ENCODE assay signal across 8 mouse cellular contexts in genomic region chr13:111905213-111905701, GRCm38 (mm10).
DNase-seq lines count a peak whose midpoint lies in the region; ATAC-seq and TF ChIP-seq lines count a peak whose summit lies in the region.

No protein-coding gene starts in this region.

- H3K9me3 ChIP-seq in ES-E14 (ENCODE audit: control insufficient read depth, insufficient read depth, low read depth, low read length), result no peaks in the 10 kb centered on the region
- no peaks in the 10 kb centered on the region for H3K9me3 ChIP-seq in forebrain, embryonic 13.5 days (replicated peaks)
- H3K9me3 ChIP-seq in intestine, embryonic 14.5 days (ENCODE audit: control insufficient read depth, low read length), result no peaks in the 10 kb centered on the region
- H3K9me3 ChIP-seq in liver, embryonic 14.5 days (ENCODE audit: control insufficient read depth, low read length), result no peaks in the 10 kb centered on the region

- TF ChIP-seq POLR2A in olfactory bulb, adult 2 months (IDR thresholded peaks at IDR 0.05; ENCODE audit: insufficient read depth, low read depth, low read length), result no peak

- 14% methylated on average over 10 of the region's 10 CpGs for WGBS in forebrain, embryonic 13.5 days
- 30% methylated on average over 10 of the region's 10 CpGs for WGBS in intestine, embryonic 14.5 days
- WGBS in liver, embryonic 14.5 days (ENCODE audit: insufficient replicate concordance), result 15% methylated on average over 10 of the region's 10 CpGs
- 10% methylated on average over 10 of the region's 10 CpGs for WGBS in olfactory bulb, adult 2 months

- peak; percentile 30 for ATAC-seq in forebrain, embryonic 13.5 days
- ATAC-seq in intestine, embryonic 14.5 days (replicated peaks; ENCODE audit: low FRiP score, low TSS enrichment, low read depth), result 0 out of 2 replicates have a peak, but pooled peaks have one; percentile 8
- peak; percentile 95 for ATAC-seq in liver, embryonic 14.5 days (ENCODE audit: insufficient read depth)

- peaks cover 8 to 20% of the 10 kb centered on the region in 2 experiments for H3K4me1 ChIP-seq in ES-E14 (ENCODE audit: control insufficient read depth in 2 of 2, insufficient read depth in 2 of 2, low read length in 2 of 2, poor library complexity in 1 of 2)
- H3K4me1 ChIP-seq in forebrain, embryonic 13.5 days, result peaks cover 10% of the 10 kb centered on the region
- H3K4me1 ChIP-seq in intestine, embryonic 14.5 days (replicated peaks; ENCODE audit: control insufficient read depth, insufficient read depth, low read length), result peaks cover 9% of the 10 kb centered on the region
- H3K4me1 ChIP-seq in liver, embryonic 14.5 days (replicated peaks; ENCODE audit: control insufficient read depth in 2 of 2, insufficient read depth in 2 of 2, low read length in 1 of 2), result peaks cover 14 to 16% of the 10 kb centered on the region in 2 experiments
- peaks cover 10% of the 10 kb centered on the region for H3K4me1 ChIP-seq in olfactory bulb, adult 2 months (ENCODE audit: control insufficient read depth, insufficient read depth, low read length)

- TF ChIP-seq CTCF in liver, embryonic 14.5 days (IDR thresholded peaks at IDR 0.05; ENCODE audit: low read depth), result no peak
- no peak for TF ChIP-seq CTCF in olfactory bulb, adult 2 months (IDR thresholded peaks at IDR 0.05; ENCODE audit: insufficient read depth, low read depth, low read length)

- in situ Hi-C loops in ES-E14 (cut with MboI; ENCODE audit: low sequenced_read_pairs in 2 of 2, unreplicated experiment in 2 of 2), result no loop called here

- H3K4me2 ChIP-seq in forebrain, embryonic 13.5 days, result peak overlapping the region; percentile 47
- H3K4me2 ChIP-seq in intestine, embryonic 14.5 days (ENCODE audit: low read length), result 0 out of 2 replicates have a peak overlapping the region, but pooled peaks have one; percentile 1
- peak overlapping the region; percentile 48 for H3K4me2 ChIP-seq in liver, embryonic 14.5 days (ENCODE audit: low read depth)

- H3K27me3 ChIP-seq in forebrain, embryonic 13.5 days, result no peaks in the 10 kb centered on the region
- no peaks in the 10 kb centered on the region for H3K27me3 ChIP-seq in intestine, embryonic 14.5 days (replicated peaks; ENCODE audit: control insufficient read depth, insufficient read depth, low read length)
- no peaks in the 10 kb centered on the region for H3K27me3 ChIP-seq in liver, embryonic 14.5 days (ENCODE audit: control insufficient read depth, insufficient read depth, low read length)

- DNase-seq in ES-E14 (ENCODE audit: low read depth, low spot score), result peak; percentile 45
- DNase-seq in adrenal gland, postnatal 14 days, result peak; percentile 77
- peak; percentile 75 for DNase-seq in intestine, embryonic 14.5 days (ENCODE audit: low spot score)
- DNase-seq in liver, embryonic 14.5 days (ENCODE audit: low read depth in 3 of 3, low spot score in 3 of 3), result peak; percentile 82 to 88 (median 84)
- no peak for DNase-seq in gastrocnemius, postnatal 25 days
- DNase-seq in cerebellum, adult 18-20 months, result no peak

- H3K4me3 ChIP-seq in ES-E14 (ENCODE audit: insufficient read depth in 1 of 2, low read depth in 1 of 2, low read length in 2 of 2, poor library complexity in 1 of 2, severe bottlenecking in 1 of 2), result peak overlapping the region; percentile 3 to 14
- no peak overlapping the region for H3K4me3 ChIP-seq in forebrain, embryonic 13.5 days
- H3K4me3 ChIP-seq in intestine, embryonic 14.5 days (ENCODE audit: low read depth, low read length), result no peak overlapping the region
- no peak overlapping the region for H3K4me3 ChIP-seq in liver, embryonic 14.5 days (ENCODE audit: insufficient read depth in 1 of 2, low read depth in 2 of 2, low read length in 2 of 2)
- H3K4me3 ChIP-seq in olfactory bulb, adult 2 months (ENCODE audit: insufficient read depth, low read depth, low read length), result peak overlapping the region; percentile 12

- peak overlapping the region; percentile 41; the same call in 1 of the 2 replicates for H3K27ac ChIP-seq in ES-E14 (ENCODE audit: insufficient read depth, low read depth, low read length, poor library complexity, severe bottlenecking)
- peak overlapping the region; percentile 65 for H3K27ac ChIP-seq in forebrain, embryonic 13.5 days
- no peak overlapping the region for H3K27ac ChIP-seq in intestine, embryonic 14.5 days (ENCODE audit: low read depth)
- peak overlapping the region; percentile 96 for H3K27ac ChIP-seq in liver, embryonic 14.5 days
- peak overlapping the region; percentile 98 for H3K27ac ChIP-seq in olfactory bulb, adult 2 months (ENCODE audit: insufficient read depth, low read depth, low read length)

- peak; percentile 58 for TF ChIP-seq EP300 in liver, embryonic 14.5 days (IDR thresholded peaks at IDR 0.05; ENCODE audit: low read depth)

- no peaks in the 10 kb centered on the region for H3K36me3 ChIP-seq in ES-E14 (ENCODE audit: control insufficient read depth, insufficient read depth, low read length, poor library complexity, severe bottlenecking)
- no peaks in the 10 kb centered on the region for H3K36me3 ChIP-seq in forebrain, embryonic 13.5 days (ENCODE audit: poor library complexity, severe bottlenecking)
- H3K36me3 ChIP-seq in intestine, embryonic 14.5 days (ENCODE audit: control insufficient read depth, insufficient read depth, low read length), result no peaks in the 10 kb centered on the region
- H3K36me3 ChIP-seq in liver, embryonic 14.5 days (replicated peaks; ENCODE audit: control insufficient read depth, insufficient read depth, low read depth), result no peaks in the 10 kb centered on the region

- H3K9ac ChIP-seq in ES-E14 (ENCODE audit: insufficient read depth, low read depth, low read length, poor library complexity, severe bottlenecking), result peak overlapping the region; percentile 35; the same call in 1 of the 2 replicates
- peak overlapping the region; percentile 13; the same call in 1 of the 2 replicates for H3K9ac ChIP-seq in forebrain, embryonic 13.5 days
- H3K9ac ChIP-seq in intestine, embryonic 14.5 days (ENCODE audit: low read length), result 0 out of 2 replicates have a peak overlapping the region, but pooled peaks have one; percentile 2
- H3K9ac ChIP-seq in liver, embryonic 14.5 days (replicated peaks), result peak overlapping the region; percentile 55

TF ChIP-seq in ES-E14, 5 proteins besides CTCF, POLR2A, EP300 and RAD21:
- no peak for TF ChIP-seq ZNF384 (IDR thresholded peaks at IDR 0.05; ENCODE audit: low read depth, low read length)
- no peak for TF ChIP-seq HCFC1 (IDR thresholded peaks at IDR 0.05; ENCODE audit: borderline replicate concordance, insufficient read depth, low read length)
- no peak for TF ChIP-seq CHD2 (IDR thresholded peaks at IDR 0.05; ENCODE audit: low read depth, low read length)
- peak; percentile 94 for TF ChIP-seq MAFK (IDR thresholded peaks at IDR 0.05; ENCODE audit: insufficient read depth, low read depth, low read length)

Comparison
In these comparisons a context has a peak if more than half of its experiments do, and no peak if none do; other contexts are left out.
1. DNase-seq: peak in ES-E14 (single experiment), adrenal gland, postnatal 14 days (single experiment), intestine, embryonic 14.5 days (single experiment) and liver, embryonic 14.5 days (3 of 3); none in gastrocnemius, postnatal 25 days (single experiment) and cerebellum, adult 18-20 months (0 of 2).
2. H3K4me3 ChIP-seq: peak in ES-E14 (2 of 2) and olfactory bulb, adult 2 months (single experiment); none in forebrain, embryonic 13.5 days (single experiment), intestine, embryonic 14.5 days (single experiment) and liver, embryonic 14.5 days (0 of 2).
3. H3K9ac ChIP-seq: peak in every context shown above with its lines; median percentile 55 in liver, embryonic 14.5 days; 35 in ES-E14; 13 in forebrain, embryonic 13.5 days; 2 in intestine, embryonic 14.5 days.
4. ATAC-seq: peak in every context shown above with its lines; median percentile 95 in liver, embryonic 14.5 days; 30 in forebrain, embryonic 13.5 days; 8 in intestine, embryonic 14.5 days.
5. Peak in every context shown above with its lines, with median percentiles within 50 percentile points of each other: H3K4me2 ChIP-seq.